Mouse (Mus musculus) splenic B cell, adult 2 months (primary cell): ENCODE measurements around the gene Trmt13.

ENCODE experiments used
- DNase-seq: peaks from one replicate; pipeline ENCODE4 v3.0.0-alpha.2; 2011; ENCODE audit warnings: low read depth, low spot score
- H3K27me3 ChIP-seq: 2 replicates; pipeline ENCODE4 v1.6.1; 2012; ENCODE audit warnings: mild to moderate bottlenecking, low read length, moderate library complexity, mixed read lengths; ENCODE audit not compliant: control insufficient read depth, poor library complexity, insufficient read depth, severe bottlenecking
- H3K36me3 ChIP-seq: 2 replicates; pipeline ENCODE4 v1.6.1; 2012; ENCODE audit warnings: mild to moderate bottlenecking, low read length, moderate library complexity, mixed read lengths; ENCODE audit not compliant: control insufficient read depth, poor library complexity, insufficient read depth, severe bottlenecking

Trmt13 gene

GRCm38 (mm10) chr3:116542070-116542469 lies 72.3 kb downstream of the Trmt13 start:
- no peak for DNase-seq
- H3K36me3 ChIP-seq = peaks cover 14% of the 10 kb centered on the region

DNA sequence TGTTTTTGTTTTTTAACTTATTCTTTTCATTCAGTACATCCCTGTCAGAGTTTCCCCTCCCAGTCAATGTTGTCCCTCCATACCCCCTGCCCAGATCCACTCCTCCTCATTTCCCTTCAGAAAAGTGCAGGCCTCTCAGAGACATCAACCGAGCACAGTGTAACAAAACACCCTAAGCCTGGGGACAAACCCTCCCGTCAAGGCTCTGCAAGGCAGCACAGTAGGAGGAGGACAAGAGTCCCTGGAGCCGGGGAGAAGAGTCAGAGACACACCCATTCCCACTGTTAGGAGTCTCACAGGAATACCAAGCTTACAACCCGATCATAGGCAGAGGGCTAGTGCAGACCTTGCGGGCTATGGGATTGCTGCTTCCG lies 77.2 kb downstream of the Trmt13 start:
- Histone ChIP-seq H3K27me3 (no peaks in the 10 kb centered on the region), H3K36me3 (peaks cover 15% of the 10 kb centered on the region)
- DNase-seq = no peak

More at GRCm38 (mm10) chr3:116542070-116542469, 72.3 kb downstream of the Trmt13 start:
- no peaks in the 10 kb centered on the region for H3K27me3 ChIP-seq

DNA sequence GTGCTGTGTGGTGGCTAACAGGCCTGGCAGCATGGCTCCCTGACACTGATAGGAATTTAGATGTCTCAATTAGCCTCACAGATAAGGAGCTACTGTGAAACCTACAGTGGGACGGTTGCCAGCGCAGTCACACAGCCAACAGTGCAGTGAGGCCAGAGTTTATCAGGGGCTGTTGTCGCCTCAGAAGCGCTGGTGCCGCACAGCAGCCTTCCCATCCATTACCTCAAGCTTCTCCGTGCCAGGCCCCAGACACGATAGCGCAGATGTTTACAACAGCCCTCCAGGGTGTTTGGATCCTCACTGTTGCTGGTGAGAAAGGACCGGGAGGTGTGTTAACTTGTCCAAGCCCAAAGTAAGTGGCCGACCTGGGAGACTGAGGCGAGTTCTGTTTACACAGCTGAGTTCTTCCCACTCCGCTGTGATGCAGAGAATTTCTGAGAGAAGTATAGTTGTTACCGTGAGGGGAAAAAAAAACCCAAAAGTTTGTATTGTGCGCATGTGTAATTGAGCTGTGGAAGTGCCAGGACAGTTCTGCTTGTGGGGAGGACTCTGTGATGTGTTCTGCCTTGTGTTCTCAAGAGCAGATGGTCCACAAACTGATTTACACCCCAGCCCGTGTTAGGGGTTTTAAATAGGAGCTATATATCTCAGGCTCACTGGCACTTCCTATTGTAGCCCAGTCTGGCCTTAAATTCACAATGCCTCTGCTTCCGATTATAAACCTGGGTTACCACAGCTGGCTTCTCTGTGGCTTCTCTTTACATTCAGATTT lies 77.8 kb downstream of the Trmt13 start:
- no peaks in the 10 kb centered on the region for H3K27me3 ChIP-seq
- peaks cover 15% of the 10 kb centered on the region for H3K36me3 ChIP-seq
- DNase-seq = no peak
